Mouse (Mus musculus) ES-E14 (cell line): ENCODE measurements around the gene Olfr1079.
"Not testable (repeated sequence)": the region's sequence is repeated elsewhere in the genome, so short reads cannot be mapped to it uniquely, and the experiment has no call there.

Experiments used
- CHD2 ChIP-seq: IDR thresholded peaks from 2 replicates; pipeline ENCODE4 v1.6.1; 2014; ENCODE audit warnings: mild to moderate bottlenecking, low read depth, low read length, inconsistent platforms
- HCFC1 ChIP-seq: IDR thresholded peaks from 2 replicates; pipeline ENCODE4 v1.6.1; 2012; ENCODE audit warnings: low read length, inconsistent platforms, borderline replicate concordance; ENCODE audit not compliant: insufficient read depth
- MAFK ChIP-seq: IDR thresholded peaks from 2 replicates; pipeline ENCODE4 v1.6.1; 2014; ENCODE audit warnings: mild to moderate bottlenecking, low read depth, low read length, inconsistent platforms; ENCODE audit not compliant: insufficient read depth
- ZC3H11A ChIP-seq: IDR thresholded peaks from 2 replicates; pipeline ENCODE4 v1.6.1; 2012; ENCODE audit warnings: low read depth, mild to moderate bottlenecking, inconsistent platforms, low read length, borderline replicate concordance

- not testable (repeated sequence) for TF ChIP-seq HCFC1, MAFK, ZC3H11A, CHD2
Observed at GRCm38 (mm10) chr2:86558135-86558534, 15.9 kb upstream of the Olfr1079 start, which contains the start of gene Olfr1080.
